Mouse (Mus musculus) kidney, embryonic 14.5 days (tissue): ENCODE results near the gene Ociad2. TPM values are rescaled to one million over a fixed set of nuclear protein-coding genes. Genes with fewer than 3 reads are reported as not detected.
A peak's percentile ranks its signal among the peaks of the same experiment; 100 is the strongest.

ENCODE experiments used
- ATAC-seq: fragments of 200-750 bp; cut with Nextera tagmentation; 2 replicates; pipeline ENCODE4 v1.8.0; 2017; ENCODE audit warnings: moderate number of reproducible peaks, mild to moderate bottlenecking, moderate TSS enrichment, moderate library complexity; ENCODE audit not compliant: low FRiP score, low TSS enrichment
- H3K27ac ChIP-seq: fragments of 300-500 bp; sonication (generic); 2 replicates; pipeline ENCODE4 v1.5.1; 2014; ENCODE audit warnings: low read depth, mild to moderate bottlenecking, low read length, moderate library complexity, mixed read lengths
- H3K27me3 ChIP-seq: fragments of 300-500 bp; sonication (generic); 2 replicates; pipeline ENCODE4 v1.6.1; 2014; ENCODE audit warnings: mild to moderate bottlenecking, low read length; ENCODE audit not compliant: control insufficient read depth, insufficient read depth
- H3K36me3 ChIP-seq: fragments of 300-500 bp; sonication (generic); 2 replicates; pipeline ENCODE4 v1.6.1; 2014; ENCODE audit warnings: low read length, mixed read lengths; ENCODE audit not compliant: control insufficient read depth, insufficient read depth
- H3K4me1 ChIP-seq: fragments of 300-500 bp; sonication (generic); 2 replicates; pipeline ENCODE4 v1.6.1; 2014; ENCODE audit warnings: low read length, mixed read lengths; ENCODE audit not compliant: control insufficient read depth, insufficient read depth
- H3K4me2 ChIP-seq: fragments of 300-500 bp; sonication (generic); replicated peaks from 2 replicates; pipeline ENCODE4 v1.6.1; 2014; ENCODE audit warnings: low read depth, mild to moderate bottlenecking, low read length
- H3K4me3 ChIP-seq: fragments of 300-500 bp; sonication (generic); 2 replicates; pipeline ENCODE4 v1.5.1; 2014; ENCODE audit warnings: mild to moderate bottlenecking, low read length
- H3K9ac ChIP-seq: fragments of 300-500 bp; sonication (generic); 2 replicates; pipeline ENCODE4 v1.6.1; 2014; ENCODE audit warnings: low read depth, mild to moderate bottlenecking, low read length, moderate library complexity
- H3K9me3 ChIP-seq: fragments of 300-500 bp; sonication (generic); 2 replicates; pipeline ENCODE4 v1.6.1; 2016; ENCODE audit warnings: low read length; ENCODE audit not compliant: control insufficient read depth
- WGBS: fragments of 180-500 bp; shearing (Covaris S2); extraction: QIAGEN DNeasy Blood & Tissue Kit; methylation state at CpG from one replicate; pipeline ENCODE4 v1.1.7; 2014; 5-methylcytosine and 5-hydroxymethylcytosine counted together
- polyA plus RNA-seq: library from polyadenylated mRNA; unstranded; fragments of >200 nt; fragmentation: Nextera tagmentation; extraction: Ambion mirVana; gene quantifications from 2 replicates; pipeline ENCODE4 v1.2.1, GENCODE M21; 2014

The Ociad2 gene
- polyA plus RNA-seq, 1 experiment from 2014 or later: 10.0 TPM

GRCm38 (mm10) chr5:73359752-73360141 is 18.9 kb upstream of the Ociad2 start:
- Histone ChIP-seq H3K4me1 (peaks cover 8% of the 10 kb centered on the region), H3K27me3 (0 out of 2 replicates have a peak, but pooled peaks cover 5% of the 10 kb centered on the region), H3K4me2 (peak overlapping the region; percentile 21; the same call in 1 of the 2 replicates), H3K27ac (no peak overlapping the region), H3K9me3 (no peaks in the 10 kb centered on the region), H3K9ac (no peak overlapping the region), H3K36me3 (no peaks in the 10 kb centered on the region), H3K4me3 (no peak overlapping the region)
- WGBS: 43% methylated on average over 12 of the region's 12 CpGs
- no peak for ATAC-seq

DNA sequence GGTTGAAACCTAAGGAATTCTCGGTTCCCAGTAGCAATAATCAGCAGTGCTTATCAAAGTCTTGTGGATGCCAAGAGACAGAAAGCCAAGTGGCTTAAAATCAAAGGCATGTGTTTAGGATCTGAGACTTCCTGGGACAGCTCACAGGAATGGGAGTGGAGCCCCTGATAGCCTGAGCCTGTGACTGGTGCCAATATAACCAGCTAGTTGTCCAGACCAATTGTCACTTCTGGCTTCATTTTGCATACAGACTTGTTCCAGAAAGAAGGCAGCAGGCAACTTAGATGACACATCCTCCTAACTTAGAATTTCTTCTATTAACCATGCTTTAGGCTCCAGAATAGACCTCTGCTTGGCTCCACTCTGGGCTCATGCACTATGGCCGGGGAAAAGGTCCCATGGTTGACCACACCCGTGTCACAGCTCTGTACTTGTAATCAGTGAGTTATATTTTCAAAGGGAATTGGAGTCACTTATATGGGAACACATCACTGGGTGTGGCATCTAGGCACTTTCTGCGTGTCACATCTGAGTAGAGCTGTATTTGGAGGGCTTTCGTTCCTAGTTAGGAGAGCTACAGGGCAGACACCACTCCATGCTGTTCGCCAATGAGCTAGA is 18.4 kb upstream of the Ociad2 start:
- 0 out of 2 replicates have a peak, but pooled peaks cover 5% of the 10 kb centered on the region for H3K27me3 ChIP-seq
- peak overlapping the region; percentile 21; the same call in 1 of the 2 replicates for H3K4me2 ChIP-seq
- no peaks in the 10 kb centered on the region for H3K36me3 ChIP-seq
- WGBS: 79% methylated on average over 6 of the region's 6 CpGs
- no peak overlapping the region for H3K9ac ChIP-seq
- no peak overlapping the region for H3K4me3 ChIP-seq
- no peak overlapping the region for H3K27ac ChIP-seq
- peaks cover 8% of the 10 kb centered on the region for H3K4me1 ChIP-seq
- ATAC-seq: no peak
- no peaks in the 10 kb centered on the region for H3K9me3 ChIP-seq

- Histone ChIP-seq H3K36me3 (no peaks in the 10 kb centered on the region), H3K4me3 (no peak overlapping the region), H3K27me3 (0 out of 2 replicates have a peak, but pooled peaks cover 5% of the 10 kb centered on the region), H3K9ac (no peak overlapping the region), H3K4me2 (no peak overlapping the region), H3K4me1 (peaks cover 8% of the 10 kb centered on the region), H3K9me3 (no peaks in the 10 kb centered on the region), H3K27ac (no peak overlapping the region)
- ATAC-seq: no peak
- 68% methylated on average over 5 of the region's 5 CpGs for WGBS
These were observed 14.6 kb upstream of the Ociad2 start for GRCm38 (mm10) chr5:73355393-73355792.

DNA sequence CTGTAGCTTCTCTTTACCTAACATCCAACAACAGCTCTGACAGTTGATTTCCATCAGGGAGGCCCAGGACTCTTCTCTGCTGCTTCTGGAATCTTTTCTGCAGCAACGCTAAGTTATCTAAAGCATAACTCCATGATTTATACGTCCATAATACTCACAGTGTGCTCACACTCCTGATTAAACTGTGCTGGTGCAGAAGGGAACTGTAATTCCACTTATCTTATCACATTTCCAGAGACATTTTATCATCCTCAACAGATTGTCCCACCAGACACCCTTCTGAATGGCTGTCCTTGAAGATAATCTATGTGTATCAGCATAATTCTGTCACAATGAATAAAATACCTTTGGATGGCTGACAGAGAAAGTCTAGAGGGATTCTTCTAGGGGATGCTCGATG is 13.2 kb upstream of the Ociad2 start:
- WGBS: 71% methylated on average over 3 of the region's 3 CpGs
- Histone ChIP-seq H3K27me3 (no peaks in the 10 kb centered on the region), H3K36me3 (no peaks in the 10 kb centered on the region), H3K4me1 (no peaks in the 10 kb centered on the region), H3K4me3 (no peak overlapping the region), H3K9me3 (no peaks in the 10 kb centered on the region), H3K27ac (no peak overlapping the region), H3K4me2 (no peak overlapping the region), H3K9ac (no peak overlapping the region)
- no peak for ATAC-seq

GRCm38 (mm10) chr5:73353519-73353918 is 12.7 kb upstream of the Ociad2 start:
- ATAC-seq: no peak
- no peak overlapping the region for H3K4me3 ChIP-seq
- H3K4me1 ChIP-seq: no peaks in the 10 kb centered on the region
- H3K27me3 ChIP-seq: no peaks in the 10 kb centered on the region
- 48% methylated on average over 7 of the region's 7 CpGs for WGBS
- no peak overlapping the region for H3K27ac ChIP-seq
- no peaks in the 10 kb centered on the region for H3K36me3 ChIP-seq
- H3K9me3 ChIP-seq: no peaks in the 10 kb centered on the region
- H3K9ac ChIP-seq: no peak overlapping the region
- H3K4me2 ChIP-seq: no peak overlapping the region

GRCm38 (mm10) chr5:73351796-73352195 is 11.0 kb upstream of the Ociad2 start:
- 97% methylated on average over 1 of the region's 1 CpGs for WGBS

DNA sequence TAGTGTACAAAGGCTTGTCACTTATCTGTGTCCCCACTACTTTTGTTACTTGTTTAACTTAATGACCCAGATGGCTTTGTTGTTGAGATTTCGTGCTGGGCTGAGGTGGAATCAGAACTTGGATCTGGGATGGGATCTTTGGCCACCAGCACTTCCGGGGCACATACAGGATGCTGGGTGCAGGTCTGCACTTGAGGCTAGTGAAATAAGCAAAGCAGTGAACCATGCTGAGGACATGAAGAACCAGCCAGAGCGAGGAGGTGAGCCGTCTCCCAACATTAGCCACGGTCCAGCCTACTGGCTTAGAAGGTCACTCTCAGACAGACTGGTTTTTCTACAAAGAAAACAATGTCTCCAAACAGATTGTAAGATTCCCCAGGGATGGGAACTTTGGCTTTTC is 8.7 kb upstream of the Ociad2 start:
- Histone ChIP-seq H3K9ac (no peak overlapping the region), H3K27me3 (no peaks in the 10 kb centered on the region), H3K9me3 (no peaks in the 10 kb centered on the region), H3K4me3 (no peak overlapping the region), H3K27ac (no peak overlapping the region), H3K36me3 (no peaks in the 10 kb centered on the region), H3K4me1 (no peaks in the 10 kb centered on the region), H3K4me2 (no peak overlapping the region)
- no peak for ATAC-seq
- 37% methylated on average over 5 of the region's 5 CpGs for WGBS

More at GRCm38 (mm10) chr5:73351796-73352195, 11.0 kb upstream of the Ociad2 start:
- Histone ChIP-seq H3K36me3 (no peaks in the 10 kb centered on the region), H3K27me3 (no peaks in the 10 kb centered on the region), H3K4me2 (no peak overlapping the region), H3K9ac (no peak overlapping the region), H3K9me3 (no peaks in the 10 kb centered on the region), H3K4me1 (no peaks in the 10 kb centered on the region), H3K4me3 (no peak overlapping the region), H3K27ac (no peak overlapping the region)
- ATAC-seq: no peak

- Histone ChIP-seq H3K9ac (no peak overlapping the region), H3K27me3 (no peaks in the 10 kb centered on the region; the same call in 1 of the 2 replicates), H3K4me2 (no peak overlapping the region), H3K4me3 (no peak overlapping the region), H3K9me3 (no peaks in the 10 kb centered on the region), H3K36me3 (no peaks in the 10 kb centered on the region), H3K4me1 (no peaks in the 10 kb centered on the region), H3K27ac (no peak overlapping the region)
- no peak for ATAC-seq
- WGBS: 93% methylated on average over 4 of the region's 4 CpGs
These were observed 4.4 kb upstream of the Ociad2 start for GRCm38 (mm10) chr5:73345254-73345653.

GRCm38 (mm10) chr5:73344310-73344709 is 3.5 kb upstream of the Ociad2 start:
- no peaks in the 10 kb centered on the region; the same call in 1 of the 2 replicates for H3K27me3 ChIP-seq
- no peaks in the 10 kb centered on the region for H3K4me1 ChIP-seq
- no peak for ATAC-seq
- H3K36me3 ChIP-seq: no peaks in the 10 kb centered on the region
- H3K4me3 ChIP-seq: no peak overlapping the region
- H3K9me3 ChIP-seq: no peaks in the 10 kb centered on the region
- 59% methylated on average over 10 of the region's 10 CpGs for WGBS
- H3K9ac ChIP-seq: no peak overlapping the region
- no peak overlapping the region for H3K4me2 ChIP-seq
- no peak overlapping the region for H3K27ac ChIP-seq
